In the genomic region with DNA sequence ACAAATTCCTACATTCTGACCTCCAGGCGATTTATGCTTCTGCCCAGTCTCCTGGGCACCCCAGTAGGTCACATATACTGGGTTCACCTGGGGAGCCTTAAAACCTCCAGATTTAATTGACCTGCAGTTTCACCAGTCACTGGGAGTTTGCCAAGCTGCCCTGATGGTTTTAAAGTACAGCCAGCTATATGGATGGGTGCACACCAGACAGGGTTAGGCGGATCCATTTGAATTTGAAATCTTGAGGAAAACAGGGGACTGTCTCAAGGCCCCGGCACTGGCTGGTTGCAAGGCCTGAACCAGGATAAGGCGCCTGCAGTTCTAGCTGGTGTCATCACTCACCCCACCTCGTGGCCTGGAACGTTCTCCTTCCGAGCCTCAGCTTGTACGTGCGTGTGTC, we compare ENCODE assay signal across 18 mouse cellular contexts. TPM values are rescaled to one million over a fixed set of nuclear protein-coding genes. Genes with fewer than 3 reads are reported as not detected.
A peak's percentile ranks its signal among the peaks of the same experiment; 100 is the strongest.
DNase-seq lines count a peak whose midpoint lies in the region; TF ChIP-seq lines count a peak whose summit lies in the region.
"Had no signal": no experiment of that assay in that cellular context is flagged by ENCODE, and none has a peak within 500 bp of the region (broad histone marks: within the 10 kb centered on the region; RNA-seq: fewer than 3 reads in every experiment).

No protein-coding gene starts in this region.

- no peak for DNase-seq in gastrocnemius, adult 2 months
- no peak for DNase-seq in gastrocnemius, adult 18-20 months (ENCODE audit: low spot score)
- no peak for DNase-seq in ES-E14 (ENCODE audit: low read depth, low spot score)
- peak; percentile 94 for DNase-seq in kidney, adult 9 months
- peak; percentile 88 to 91 for DNase-seq in kidney, postnatal 36 days
- DNase-seq in right cerebral cortex, postnatal 10 days (ENCODE audit: low spot score in 2 of 2): no peak
- DNase-seq in left cerebral cortex, postnatal 10 days (ENCODE audit: extremely low spot score in 1 of 2, low spot score in 2 of 2): no peak
- no peak for DNase-seq in heart, adult 2 months
- DNase-seq: adrenal gland, postnatal 25 days; cerebellum, adult 8-10 months; gastrocnemius, postnatal 25 days; heart, postnatal 10 days; lung, embryonic 14.5 days; lung, postnatal 4 days had no signal

- peak overlapping the region; percentile 6; the same call in 1 of the 2 replicates for H3K9ac ChIP-seq in ES-E14 (ENCODE audit: insufficient read depth, low read depth, low read length, poor library complexity, severe bottlenecking)
- no peak overlapping the region for H3K9ac ChIP-seq in heart, adult 2 months (ENCODE audit: low read depth, low read length)
- H3K9ac ChIP-seq: liver, embryonic 12.5 days; lung, embryonic 14.5 days; midbrain, embryonic 12.5 days had no signal

- no peaks in the 10 kb centered on the region for H3K79me2 ChIP-seq in heart, adult 2 months (replicated peaks; ENCODE audit: control insufficient read depth, insufficient read depth, low read length)

- H3K27ac ChIP-seq in gastrocnemius, adult 2 months: peak overlapping the region; percentile 65; the same call in 1 of the 2 replicates
- no peak overlapping the region for H3K27ac ChIP-seq in ES-E14 (ENCODE audit: insufficient read depth, low read depth, low read length, poor library complexity, severe bottlenecking)
- H3K27ac ChIP-seq in heart, adult 2 months: no peak overlapping the region
- H3K27ac ChIP-seq: heart, embryonic 10.5 days; liver, embryonic 12.5 days; midbrain, embryonic 12.5 days had no signal

- H3K27me3 ChIP-seq in heart, adult 2 months (ENCODE audit: control insufficient read depth, insufficient read depth, low read length): no peaks in the 10 kb centered on the region
- H3K27me3 ChIP-seq: CH12.LX had no signal

- 93% methylated on average over 9 of the region's 9 CpGs for WGBS in heart, adult 2 months

- in situ Hi-C loops in ES-E14 (cut with MboI; ENCODE audit: low sequenced_read_pairs in 2 of 2, unreplicated experiment in 2 of 2): no loop called here

- intact Hi-C loops in gastrocnemius, adult 2 months (cut with DNase I): no loop called here
- intact Hi-C loops in left cerebral cortex, postnatal 10 days (cut with DNase I): no loop called here
- intact Hi-C loops in heart, adult 2 months (cut with DNase I): no loop called here

- no peak for TF ChIP-seq CTCF in gastrocnemius, adult 2 months (IDR thresholded peaks at IDR 0.05)
- no peak for TF ChIP-seq CTCF in heart, adult 2 months (IDR thresholded peaks at IDR 0.05)

- no peaks in the 10 kb centered on the region; the same call in 1 of the 2 replicates for H3K36me3 ChIP-seq in ES-E14 (ENCODE audit: control insufficient read depth, insufficient read depth, low read length, poor library complexity, severe bottlenecking)
- no peaks in the 10 kb centered on the region for H3K36me3 ChIP-seq in heart, adult 2 months (ENCODE audit: control insufficient read depth, insufficient read depth, low read length)
- H3K36me3 ChIP-seq: heart, embryonic 10.5 days; liver, embryonic 12.5 days; midbrain, embryonic 12.5 days had no signal

- H3K4me1 ChIP-seq in ES-E14 (ENCODE audit: control insufficient read depth in 2 of 2, insufficient read depth in 2 of 2, low read length in 2 of 2, poor library complexity in 1 of 2): peaks cover 19 to 72% of the 10 kb centered on the region in 2 experiments; a peak in 3 of 4 replicates
- H3K4me1 ChIP-seq in heart, adult 2 months (ENCODE audit: control insufficient read depth, insufficient read depth, low read length): no peaks in the 10 kb centered on the region; the same call in 1 of the 2 replicates

- no peaks in the 10 kb centered on the region for H3K9me3 ChIP-seq in ES-E14 (ENCODE audit: control insufficient read depth, insufficient read depth, low read depth, low read length)
- H3K9me3 ChIP-seq: heart, embryonic 10.5 days; liver, embryonic 12.5 days; midbrain, embryonic 12.5 days had no signal

- no peak for TF ChIP-seq EP300 in heart, adult 2 months (IDR thresholded peaks at IDR 0.05; ENCODE audit: insufficient read depth, low read depth, low read length)

- no peak overlapping the region for H3K4me3 ChIP-seq in gastrocnemius, adult 2 months
- no peak overlapping the region for H3K4me3 ChIP-seq in ES-E14 (ENCODE audit: insufficient read depth in 1 of 2, low read depth in 1 of 2, low read length in 2 of 2, poor library complexity in 1 of 2, severe bottlenecking in 1 of 2)
- H3K4me3 ChIP-seq in heart, adult 2 months: no peak overlapping the region
- H3K4me3 ChIP-seq: heart, embryonic 10.5 days; liver, embryonic 12.5 days; midbrain, embryonic 12.5 days had no signal

- no peak for TF ChIP-seq POLR2A in heart, adult 2 months (IDR thresholded peaks at IDR 0.05; ENCODE audit: insufficient read depth, low read depth, low read length)

TF ChIP-seq in ES-E14, 5 proteins besides CTCF, POLR2A, EP300 and RAD21:
- TF ChIP-seq MAFK (IDR thresholded peaks at IDR 0.05; ENCODE audit: insufficient read depth, low read depth, low read length): no peak
- TF ChIP-seq ZNF384 (IDR thresholded peaks at IDR 0.05; ENCODE audit: low read depth, low read length): no peak
- TF ChIP-seq ZC3H11A (IDR thresholded peaks at IDR 0.05; ENCODE audit: borderline replicate concordance, low read depth, low read length): no peak
- no peak for TF ChIP-seq CHD2 (IDR thresholded peaks at IDR 0.05; ENCODE audit: low read depth, low read length)
- no peak for TF ChIP-seq HCFC1 (IDR thresholded peaks at IDR 0.05; ENCODE audit: borderline replicate concordance, insufficient read depth, low read length)

RNA-seq across cellular contexts. Expression of a gene that starts 52.7 kb away (rescaled TPM):
- under 1 TPM; 0.20 to 0.67 TPM for total RNA-seq in gastrocnemius, adult 2 months (2021)
- total RNA-seq in gastrocnemius, adult 18-20 months (2021): under 1 TPM; 0.27 to 0.52 TPM
- 13.6 TPM in 2 replicates for total RNA-seq in ES-E14 (2012; rRNA removed)
- total RNA-seq in left cerebral cortex, postnatal 10 days (2021): 100 to 1,000 TPM; 173 to 174 TPM
- total RNA-seq in heart, adult 2 months (2021): under 1 TPM; 0.11 to 0.26 TPM
- polyA plus RNA-seq in heart, adult 2 months (2012; rRNA removed): 0.20 and 0.66 TPM in 2 replicates

Comparison
In these comparisons a context has a peak if more than half of its experiments do, and no peak if none do; other contexts are left out.
1. DNase-seq: peak in kidney, adult 9 months (single experiment) and kidney, postnatal 36 days (2 of 2); none in gastrocnemius, adult 2 months (single experiment), gastrocnemius, adult 18-20 months (single experiment), ES-E14 (single experiment), right cerebral cortex, postnatal 10 days (0 of 2), left cerebral cortex, postnatal 10 days (0 of 2) and heart, adult 2 months (0 of 2).
2. RNA of a gene that starts 52.7 kb away (total RNA-seq): 173 to 174 TPM in left cerebral cortex, postnatal 10 days; 13.6 TPM in ES-E14, 0.20 to 0.67 TPM in gastrocnemius, adult 2 months, 0.27 to 0.52 TPM in gastrocnemius, adult 18-20 months and 0.11 to 0.26 TPM in heart, adult 2 months; every median in the first group is over 10 times any median in the second.